Mouse (Mus musculus) heart, embryonic 10.5 days (tissue): ENCODE data around the gene Epha2. TPM values are rescaled to one million over a fixed set of nuclear protein-coding genes. Genes with fewer than 3 reads are reported as not detected.

Experiments used
- DNase-seq: peaks from one replicate; pipeline ENCODE4 v3.0.0-alpha.2; 2017; ENCODE audit warnings: low spot score
- H3K27ac ChIP-seq: fragments of 300-500 bp; sonication (generic); 2 replicates; pipeline ENCODE4 v1.5.1; 2016; ENCODE audit warnings: mild to moderate bottlenecking
- H3K27me3 ChIP-seq: fragments of 300-500 bp; sonication (generic); 2 replicates; pipeline ENCODE4 v1.6.1; 2016; ENCODE audit warnings: mild to moderate bottlenecking; ENCODE audit not compliant: poor library complexity, insufficient read depth, severe bottlenecking
- H3K36me3 ChIP-seq: fragments of 300-500 bp; sonication (generic); 2 replicates; pipeline ENCODE4 v1.6.1; 2016; ENCODE audit warnings: mild to moderate bottlenecking, moderate library complexity
- H3K4me1 ChIP-seq: fragments of 300-500 bp; sonication (generic); 2 replicates; pipeline ENCODE4 v1.6.1; 2016; ENCODE audit warnings: mild to moderate bottlenecking
- H3K4me3 ChIP-seq: fragments of 300-500 bp; sonication (generic); 2 replicates; pipeline ENCODE4 v1.5.1; 2016; ENCODE audit warnings: mild to moderate bottlenecking, moderate library complexity
- H3K9me3 ChIP-seq: fragments of 300-500 bp; sonication (generic); 2 replicates; pipeline ENCODE4 v1.6.1; 2016; ENCODE audit warnings: mild to moderate bottlenecking, moderate library complexity
- WGBS: fragments of 180-500 bp; shearing (Covaris S2); methylation state at CpG from one replicate; pipeline ENCODE4 v1.1.7; 2016; 5-methylcytosine and 5-hydroxymethylcytosine counted together
- polyA plus RNA-seq: library from polyadenylated mRNA; unstranded; fragments of >200 nt; fragmentation: Nextera tagmentation; extraction: Ambion mirVana; gene quantifications from 2 replicates; pipeline ENCODE4 v1.2.1, GENCODE M21; 2016

Gene Epha2
- 5.2 and 6.3 TPM in 2 replicates for polyA plus RNA-seq

GRCm38 (mm10) chr4:141301116-141301553 lies at the start of gene Epha2:
Gene Epha2 (plus strand): TSS chr4:141301240.
- Histone ChIP-seq H3K4me3 (peak within 1 kb of the TSS; percentile 74), H3K4me1 (peaks cover 57% of the 10 kb centered on the region), H3K36me3 (no peaks in the 10 kb centered on the region), H3K9me3 (no peaks in the 10 kb centered on the region), H3K27me3 (peaks cover 73% of the 10 kb centered on the region), H3K27ac (peak within 1 kb of the TSS; percentile 89)
- peak; percentile 93 for DNase-seq
- WGBS = under 1% methylated on average over 35 of the region's 35 CpGs

- Histone ChIP-seq H3K4me1 (peaks cover 21% of the 10 kb centered on the region), H3K27ac (no peak overlapping the region), H3K4me3 (no peak overlapping the region), H3K27me3 (peaks cover 45% of the 10 kb centered on the region), H3K9me3 (no peaks in the 10 kb centered on the region), H3K36me3 (no peaks in the 10 kb centered on the region)
- WGBS = 69% methylated on average over 2 of the region's 2 CpGs
- DNase-seq = no peak
Observed at GRCm38 (mm10) chr4:141252641-141253040, 48.4 kb upstream of the Epha2 start.

- Histone ChIP-seq H3K4me3 (no peak overlapping the region), H3K4me1 (peaks cover 7% of the 10 kb centered on the region), H3K27ac (no peak overlapping the region), H3K36me3 (no peaks in the 10 kb centered on the region), H3K27me3 (peaks cover 29% of the 10 kb centered on the region), H3K9me3 (no peaks in the 10 kb centered on the region)
- WGBS = 82% methylated on average over 16 of the region's 16 CpGs
- no peak for DNase-seq
Observed at GRCm38 (mm10) chr4:141254234-141254633, 46.8 kb upstream of the Epha2 start.

GRCm38 (mm10) chr4:141257440-141257839 lies 43.6 kb upstream of the Epha2 start:
- WGBS = 60% methylated on average over 5 of the region's 5 CpGs
- Histone ChIP-seq H3K9me3 (no peaks in the 10 kb centered on the region), H3K4me3 (no peak overlapping the region), H3K27ac (no peak overlapping the region), H3K4me1 (peaks cover 11% of the 10 kb centered on the region), H3K27me3 (peaks cover 5% of the 10 kb centered on the region), H3K36me3 (no peaks in the 10 kb centered on the region)
- no peak for DNase-seq

GRCm38 (mm10) chr4:141259413-141259812 lies 41.6 kb upstream of the Epha2 start:
- H3K4me1 ChIP-seq = peaks cover 7% of the 10 kb centered on the region
- no peak overlapping the region for H3K27ac ChIP-seq
- no peaks in the 10 kb centered on the region for H3K9me3 ChIP-seq
- WGBS = 75% methylated on average over 12 of the region's 12 CpGs
- no peak for DNase-seq
- no peaks in the 10 kb centered on the region for H3K36me3 ChIP-seq
- H3K27me3 ChIP-seq = no peaks in the 10 kb centered on the region; the same call in 1 of the 2 replicates
- no peak overlapping the region for H3K4me3 ChIP-seq

GRCm38 (mm10) chr4:141260007-141260723 lies 40.9 kb upstream of the Epha2 start:
- H3K27ac ChIP-seq = no peak overlapping the region
- no peaks in the 10 kb centered on the region for H3K36me3 ChIP-seq
- DNase-seq = no peak
- 0 out of 2 replicates have a peak, but pooled peaks cover 4% of the 10 kb centered on the region for H3K4me1 ChIP-seq
- H3K9me3 ChIP-seq = no peaks in the 10 kb centered on the region
- H3K27me3 ChIP-seq = no peaks in the 10 kb centered on the region; the same call in 1 of the 2 replicates
- H3K4me3 ChIP-seq = 0 out of 2 replicates have a peak overlapping the region, but pooled peaks have one; percentile 12
- WGBS = 63% methylated on average over 16 of the region's 16 CpGs

- 74% methylated on average over 10 of the region's 10 CpGs for WGBS
- no peak for DNase-seq
- no peaks in the 10 kb centered on the region for H3K36me3 ChIP-seq
- no peaks in the 10 kb centered on the region for H3K27me3 ChIP-seq
- H3K9me3 ChIP-seq = no peaks in the 10 kb centered on the region
- H3K27ac ChIP-seq = no peak overlapping the region
- no peak overlapping the region for H3K4me3 ChIP-seq
- 0 out of 2 replicates have a peak, but pooled peaks cover 4% of the 10 kb centered on the region for H3K4me1 ChIP-seq
Observed at GRCm38 (mm10) chr4:141262906-141263637, 38.0 kb upstream of the Epha2 start.

- H3K4me3 ChIP-seq = no peak overlapping the region
- no peak for DNase-seq
- no peak overlapping the region for H3K27ac ChIP-seq
- H3K4me1 ChIP-seq = no peaks in the 10 kb centered on the region
- WGBS = 81% methylated on average over 3 of the region's 3 CpGs
- H3K27me3 ChIP-seq = peaks cover 6% of the 10 kb centered on the region; the same call in 1 of the 2 replicates
- H3K36me3 ChIP-seq = no peaks in the 10 kb centered on the region
- no peaks in the 10 kb centered on the region for H3K9me3 ChIP-seq
Observed at GRCm38 (mm10) chr4:141265979-141266637, 34.9 kb upstream of the Epha2 start.

GRCm38 (mm10) chr4:141267250-141267649 lies 33.8 kb upstream of the Epha2 start:
- Histone ChIP-seq H3K36me3 (no peaks in the 10 kb centered on the region), H3K4me1 (peaks cover 6% of the 10 kb centered on the region), H3K27ac (no peak overlapping the region), H3K4me3 (no peak overlapping the region), H3K9me3 (no peaks in the 10 kb centered on the region), H3K27me3 (peaks cover 15% of the 10 kb centered on the region; the same call in 1 of the 2 replicates)
- no peak for DNase-seq
- 73% methylated on average over 3 of the region's 3 CpGs for WGBS

- 41% methylated on average over 9 of the region's 9 CpGs for WGBS
- DNase-seq = no peak
Observed at GRCm38 (mm10) chr4:141267837-141268236, 33.2 kb upstream of the Epha2 start.

GRCm38 (mm10) chr4:141268350-141268749 lies 32.7 kb upstream of the Epha2 start:
- Histone ChIP-seq H3K4me3 (no peak overlapping the region), H3K36me3 (no peaks in the 10 kb centered on the region), H3K9me3 (no peaks in the 10 kb centered on the region), H3K27ac (no peak overlapping the region), H3K27me3 (peaks cover 16% of the 10 kb centered on the region; the same call in 1 of the 2 replicates), H3K4me1 (peaks cover 11% of the 10 kb centered on the region)
- 82% methylated on average over 4 of the region's 4 CpGs for WGBS
- DNase-seq = no peak

More at GRCm38 (mm10) chr4:141267837-141268236, 33.2 kb upstream of the Epha2 start:
- Histone ChIP-seq H3K27me3 (peaks cover 16% of the 10 kb centered on the region; the same call in 1 of the 2 replicates), H3K9me3 (no peaks in the 10 kb centered on the region), H3K36me3 (no peaks in the 10 kb centered on the region), H3K27ac (no peak overlapping the region), H3K4me1 (peaks cover 6% of the 10 kb centered on the region), H3K4me3 (no peak overlapping the region)

- Histone ChIP-seq H3K9me3 (no peaks in the 10 kb centered on the region), H3K27ac (no peak overlapping the region), H3K4me3 (no peak overlapping the region), H3K36me3 (no peaks in the 10 kb centered on the region), H3K4me1 (peaks cover 17% of the 10 kb centered on the region), H3K27me3 (peaks cover 16% of the 10 kb centered on the region; the same call in 1 of the 2 replicates)
- DNase-seq = no peak
- 67% methylated on average over 6 of the region's 6 CpGs for WGBS
Observed at GRCm38 (mm10) chr4:141269080-141269479, 32.0 kb upstream of the Epha2 start.
